Mouse (Mus musculus) limb, embryonic 10.5 days (tissue): Measurements from ENCODE around the gene Wwox. TPM values are rescaled to one million over a fixed set of nuclear protein-coding genes. Genes with fewer than 3 reads are reported as not detected.

ENCODE experiments used
- DNase-seq: peaks from one replicate; pipeline ENCODE4 v3.0.0-alpha.2; 2017; ENCODE audit warnings: low spot score
- H3K27ac ChIP-seq: fragments of 300-500 bp; sonication (generic); 2 replicates; pipeline ENCODE4 v1.5.1; 2016; ENCODE audit warnings: mild to moderate bottlenecking
- H3K27me3 ChIP-seq: fragments of 300-500 bp; sonication (generic); 2 replicates; pipeline ENCODE4 v1.6.1; 2016; ENCODE audit warnings: low read depth, mild to moderate bottlenecking; ENCODE audit not compliant: poor library complexity, severe bottlenecking
- H3K36me3 ChIP-seq: fragments of 300-500 bp; sonication (generic); 2 replicates; pipeline ENCODE4 v1.6.1; 2016; ENCODE audit warnings: mild to moderate bottlenecking, moderate library complexity
- H3K4me1 ChIP-seq: fragments of 300-500 bp; sonication (generic); 2 replicates; pipeline ENCODE4 v1.6.1; 2016
- H3K4me3 ChIP-seq: fragments of 300-500 bp; sonication (generic); 2 replicates; pipeline ENCODE4 v1.5.1; 2016; ENCODE audit warnings: mild to moderate bottlenecking, moderate library complexity
- H3K9me3 ChIP-seq: fragments of 300-500 bp; sonication (generic); replicated peaks from 2 replicates; pipeline ENCODE4 v1.6.1; 2016; ENCODE audit warnings: mild to moderate bottlenecking
- WGBS: fragments of 180-500 bp; shearing (Covaris S2); methylation state at CpG from one replicate; pipeline ENCODE4 v1.1.7; 2016; 5-methylcytosine and 5-hydroxymethylcytosine counted together
- polyA plus RNA-seq: library from polyadenylated mRNA; unstranded; fragments of >200 nt; fragmentation: Nextera tagmentation; extraction: Ambion mirVana; gene quantifications from 2 replicates; pipeline ENCODE4 v1.2.1, GENCODE M21; 2016

The Wwox gene
- polyA plus RNA-seq, 1 experiment from 2014 or later = 8.6 TPM

GRCm38 (mm10) chr8:114594811-114595210 lies 155.4 kb downstream of the Wwox start:
- Histone ChIP-seq H3K4me3 (no peak overlapping the region), H3K36me3 (peaks cover 7% of the 10 kb centered on the region; the same call in 1 of the 2 replicates), H3K9me3 (0 out of 2 replicates have a peak, but pooled peaks cover 3% of the 10 kb centered on the region), H3K4me1 (peaks cover 45% of the 10 kb centered on the region), H3K27me3 (peaks cover 17% of the 10 kb centered on the region), H3K27ac (no peak overlapping the region)
- WGBS = 90% methylated on average over 5 of the region's 5 CpGs
- DNase-seq = no peak

DNA sequence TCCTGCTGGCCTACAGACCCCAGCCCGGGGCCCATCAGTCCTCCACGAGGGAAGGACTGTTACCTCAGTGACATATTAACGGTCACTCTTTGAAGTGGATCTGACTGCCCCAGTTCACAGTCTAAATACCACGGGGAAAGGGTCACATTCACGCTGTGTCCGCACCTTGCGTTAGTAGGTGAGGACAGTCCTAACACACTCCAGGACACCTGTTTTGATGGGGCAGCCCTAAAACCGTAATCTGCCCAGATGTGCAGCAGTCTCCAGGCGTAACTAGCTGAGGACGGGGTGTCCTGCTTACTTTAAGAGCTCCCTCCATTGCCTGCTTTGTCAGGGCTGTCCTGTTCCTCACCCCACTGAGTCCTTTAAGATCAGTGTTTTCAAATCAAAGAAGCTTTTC lies 160.1 kb downstream of the Wwox start:
- Histone ChIP-seq H3K4me3 (no peak overlapping the region), H3K27ac (peak overlapping the region; percentile 61), H3K27me3 (peaks cover 9% of the 10 kb centered on the region; the same call in 1 of the 2 replicates), H3K9me3 (0 out of 2 replicates have a peak, but pooled peaks cover 3% of the 10 kb centered on the region), H3K36me3 (peaks cover 7% of the 10 kb centered on the region; the same call in 1 of the 2 replicates), H3K4me1 (peaks cover 46% of the 10 kb centered on the region)
- DNase-seq = no peak
- WGBS = 18% methylated on average over 10 of the region's 10 CpGs

GRCm38 (mm10) chr8:114600196-114600595 lies 160.7 kb downstream of the Wwox start:
- Histone ChIP-seq H3K27ac (no peak overlapping the region), H3K36me3 (peaks cover 7% of the 10 kb centered on the region; the same call in 1 of the 2 replicates), H3K9me3 (0 out of 2 replicates have a peak, but pooled peaks cover 3% of the 10 kb centered on the region), H3K4me3 (no peak overlapping the region), H3K27me3 (peaks cover 8% of the 10 kb centered on the region; the same call in 1 of the 2 replicates), H3K4me1 (peaks cover 53% of the 10 kb centered on the region)
- WGBS = 72% methylated on average over 11 of the region's 11 CpGs
- DNase-seq = no peak

DNA sequence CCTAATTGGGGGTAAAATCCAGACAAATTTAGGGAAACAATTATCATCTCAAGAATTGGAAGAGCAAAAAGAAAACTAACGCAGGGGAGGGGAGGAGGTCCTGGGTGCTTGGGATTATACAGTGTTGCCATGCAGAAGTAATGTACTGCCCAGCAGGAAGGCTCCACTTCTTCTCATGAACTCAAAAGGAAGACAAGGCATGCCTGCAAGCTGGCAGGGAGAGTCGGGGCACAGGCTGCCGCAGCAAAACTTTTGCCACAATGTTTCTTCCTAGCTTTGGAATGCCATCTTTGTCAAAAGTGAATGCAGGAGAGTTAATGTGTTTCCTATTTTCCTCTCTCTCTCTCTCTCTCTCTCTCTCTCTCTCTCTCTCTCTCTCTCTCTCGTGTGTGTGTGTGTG lies 163.6 kb downstream of the Wwox start:
- peaks cover 5% of the 10 kb centered on the region; the same call in 1 of the 2 replicates for H3K27me3 ChIP-seq
- H3K9me3 ChIP-seq = no peaks in the 10 kb centered on the region
- DNase-seq = no peak
- H3K36me3 ChIP-seq = no peaks in the 10 kb centered on the region
- H3K27ac ChIP-seq = no peak overlapping the region
- WGBS = 66% methylated on average over 3 of the region's 4 CpGs
- H3K4me3 ChIP-seq = no peak overlapping the region
- H3K4me1 ChIP-seq = peaks cover 64% of the 10 kb centered on the region

- H3K4me1 ChIP-seq = peaks cover 64% of the 10 kb centered on the region
- WGBS = 57% methylated on average over 6 of the region's 6 CpGs
- H3K27ac ChIP-seq = no peak overlapping the region; the same call in 1 of the 2 replicates
- H3K27me3 ChIP-seq = peaks cover 10% of the 10 kb centered on the region; the same call in 1 of the 2 replicates
- no peaks in the 10 kb centered on the region for H3K9me3 ChIP-seq
- H3K36me3 ChIP-seq = no peaks in the 10 kb centered on the region
- DNase-seq = no peak
- H3K4me3 ChIP-seq = no peak overlapping the region
These were observed 164.1 kb downstream of the Wwox start for GRCm38 (mm10) chr8:114603561-114603960.

DNA sequence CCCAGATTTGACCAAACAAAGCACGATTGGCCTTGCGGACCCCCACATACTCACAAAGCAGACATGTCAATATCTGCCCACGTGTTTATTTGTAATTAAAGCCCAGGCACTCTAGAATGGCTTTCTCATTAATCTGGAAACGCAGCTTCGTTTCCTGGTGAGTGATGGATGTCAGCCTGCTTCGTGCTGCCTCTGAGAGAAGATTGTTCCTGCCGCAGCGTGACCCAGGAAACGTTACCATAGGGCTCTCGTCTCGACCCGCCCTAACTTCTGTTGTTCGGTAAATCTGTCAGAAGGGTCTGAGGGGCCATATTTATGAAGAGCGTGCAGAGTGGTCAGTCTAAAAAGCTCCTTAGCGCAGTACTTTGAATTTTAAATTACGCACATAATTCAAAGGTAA lies 164.9 kb downstream of the Wwox start:
- peak overlapping the region; percentile 32 for H3K27ac ChIP-seq

DNA sequence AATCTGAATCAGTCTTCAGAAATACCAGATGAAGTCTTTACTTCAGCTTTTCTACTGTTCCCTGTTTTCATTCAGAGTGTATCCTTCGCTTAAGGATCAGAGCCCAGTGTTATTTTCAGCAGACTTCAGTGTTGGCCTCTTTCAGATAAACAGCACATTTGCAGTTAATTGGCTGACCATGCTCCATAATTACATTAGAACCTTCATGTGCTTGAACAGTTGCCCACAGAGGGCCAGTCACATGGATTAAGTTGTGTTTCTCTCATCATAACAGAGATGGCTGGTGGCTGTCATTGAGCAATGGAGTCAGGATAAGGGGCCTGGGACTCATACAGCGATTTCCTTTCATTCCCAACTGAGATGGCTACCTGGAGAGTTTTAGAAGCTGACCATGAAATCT lies 166.2 kb downstream of the Wwox start:
- DNase-seq = no peak
- Histone ChIP-seq H3K27ac (no peak overlapping the region), H3K9me3 (no peaks in the 10 kb centered on the region), H3K4me3 (no peak overlapping the region), H3K36me3 (no peaks in the 10 kb centered on the region), H3K4me1 (peaks cover 45% of the 10 kb centered on the region), H3K27me3 (peaks cover 11% of the 10 kb centered on the region; the same call in 1 of the 2 replicates)
- WGBS = 89% methylated on average over 2 of the region's 2 CpGs

More for the DNA sequence above, 164.9 kb downstream of the Wwox start:
- peak overlapping the region; percentile 15; the same call in 1 of the 2 replicates for H3K4me3 ChIP-seq
- 34% methylated on average over 16 of the region's 16 CpGs for WGBS
- no peaks in the 10 kb centered on the region for H3K9me3 ChIP-seq
- H3K4me1 ChIP-seq = peaks cover 58% of the 10 kb centered on the region
- H3K36me3 ChIP-seq = no peaks in the 10 kb centered on the region
- peak; percentile 55 for DNase-seq
- H3K27me3 ChIP-seq = peaks cover 11% of the 10 kb centered on the region; the same call in 1 of the 2 replicates

DNA sequence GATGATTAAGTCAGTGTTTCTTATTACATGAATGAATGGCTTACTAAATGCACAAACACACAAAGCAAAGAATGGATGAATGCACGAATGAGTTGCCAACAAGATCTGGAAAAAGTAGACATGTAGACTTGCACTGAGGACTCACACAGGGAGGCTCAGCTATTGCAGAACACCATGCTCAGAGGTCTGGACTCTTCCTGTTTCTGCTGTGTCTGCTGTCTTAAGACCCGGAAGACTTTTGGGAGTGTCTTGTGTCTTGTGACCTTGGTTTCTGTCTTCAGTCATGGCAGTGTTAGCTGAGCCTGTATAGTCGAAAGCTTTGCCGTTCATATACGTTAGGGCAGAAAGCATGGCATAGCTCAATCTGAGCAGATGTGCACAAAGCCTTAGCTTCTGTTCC lies 169.9 kb downstream of the Wwox start:
- H3K27me3 ChIP-seq = peaks cover 11% of the 10 kb centered on the region; the same call in 1 of the 2 replicates
- peaks cover 23% of the 10 kb centered on the region for H3K4me1 ChIP-seq
- no peaks in the 10 kb centered on the region for H3K36me3 ChIP-seq
- no peak overlapping the region for H3K27ac ChIP-seq
- DNase-seq = no peak
- H3K9me3 ChIP-seq = no peaks in the 10 kb centered on the region
- no peak overlapping the region for H3K4me3 ChIP-seq
- 93% methylated on average over 5 of the region's 5 CpGs for WGBS

- no peaks in the 10 kb centered on the region for H3K36me3 ChIP-seq
- no peak overlapping the region for H3K4me3 ChIP-seq
- H3K27me3 ChIP-seq = peaks cover 7% of the 10 kb centered on the region; the same call in 1 of the 2 replicates
- H3K9me3 ChIP-seq = no peaks in the 10 kb centered on the region
- no peak overlapping the region for H3K27ac ChIP-seq
- H3K4me1 ChIP-seq = peaks cover 5% of the 10 kb centered on the region
- WGBS = 66% methylated on average over 7 of the region's 7 CpGs
- no peak for DNase-seq
These were observed 171.6 kb downstream of the Wwox start for GRCm38 (mm10) chr8:114611075-114611474.

GRCm38 (mm10) chr8:114612091-114612490 lies 172.6 kb downstream of the Wwox start:
- Histone ChIP-seq H3K9me3 (no peaks in the 10 kb centered on the region), H3K4me1 (0 out of 2 replicates have a peak, but pooled peaks cover 3% of the 10 kb centered on the region), H3K27ac (no peak overlapping the region), H3K4me3 (no peak overlapping the region), H3K27me3 (peaks cover 7% of the 10 kb centered on the region; the same call in 1 of the 2 replicates), H3K36me3 (no peaks in the 10 kb centered on the region)
- WGBS = 96% methylated on average over 3 of the region's 3 CpGs
- no peak for DNase-seq

- H3K27me3 ChIP-seq = no peaks in the 10 kb centered on the region
- no peak overlapping the region for H3K4me3 ChIP-seq
- no peaks in the 10 kb centered on the region for H3K36me3 ChIP-seq
- H3K27ac ChIP-seq = no peak overlapping the region
- H3K4me1 ChIP-seq = peaks cover 10% of the 10 kb centered on the region; the same call in 1 of the 2 replicates
- WGBS = 52% methylated on average over 4 of the region's 4 CpGs
- no peak for DNase-seq
- H3K9me3 ChIP-seq = no peaks in the 10 kb centered on the region
These were observed 176.0 kb downstream of the Wwox start for GRCm38 (mm10) chr8:114615413-114615812.

GRCm38 (mm10) chr8:114615908-114616307 lies 176.5 kb downstream of the Wwox start:
- H3K9me3 ChIP-seq = no peaks in the 10 kb centered on the region
- no peaks in the 10 kb centered on the region for H3K36me3 ChIP-seq
- no peak overlapping the region for H3K27ac ChIP-seq
- H3K4me3 ChIP-seq = no peak overlapping the region
- DNase-seq = no peak
- no peaks in the 10 kb centered on the region for H3K27me3 ChIP-seq
- WGBS = 89% methylated on average over 6 of the region's 6 CpGs
- H3K4me1 ChIP-seq = peaks cover 10% of the 10 kb centered on the region; the same call in 1 of the 2 replicates

GRCm38 (mm10) chr8:114618908-114619508 lies 179.6 kb downstream of the Wwox start:
- no peaks in the 10 kb centered on the region for H3K27me3 ChIP-seq
- no peak for DNase-seq
- WGBS = 65% methylated on average over 9 of the region's 9 CpGs
- H3K36me3 ChIP-seq = no peaks in the 10 kb centered on the region
- H3K27ac ChIP-seq = 0 out of 2 replicates have a peak overlapping the region, but pooled peaks have one; percentile 14
- H3K4me1 ChIP-seq = peaks cover 17% of the 10 kb centered on the region
- H3K4me3 ChIP-seq = no peak overlapping the region
- no peaks in the 10 kb centered on the region for H3K9me3 ChIP-seq
